Comparison of ENCODE assay signal across 7 mouse cellular contexts in the genomic region with DNA sequence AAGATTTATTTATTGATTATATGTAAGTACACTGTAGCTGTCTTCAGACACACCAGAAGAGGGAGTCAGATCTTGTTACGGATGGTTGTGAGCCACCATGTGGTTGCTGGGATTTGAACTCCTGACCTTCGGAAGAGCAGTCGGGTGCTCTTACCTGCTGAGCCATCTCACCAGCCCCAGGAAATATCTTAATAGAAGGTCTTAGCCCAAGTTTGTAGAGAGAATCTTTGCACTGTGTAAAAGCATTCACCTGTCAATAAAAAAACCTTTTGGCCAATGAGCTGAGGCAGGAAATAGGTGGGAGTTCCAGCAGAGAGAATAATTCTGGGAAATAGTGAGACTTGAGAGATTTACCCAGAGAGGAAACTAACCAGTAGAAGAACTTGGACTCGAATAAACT. TPM values are rescaled to one million over a fixed set of nuclear protein-coding genes. Genes with fewer than 3 reads are reported as not detected.
"Had no signal": no experiment of that assay in that cellular context is flagged by ENCODE, and none has a peak within 500 bp of the region (broad histone marks: within the 10 kb centered on the region; RNA-seq: fewer than 3 reads in every experiment).

No protein-coding gene starts in this region.

RNA-seq across cellular contexts. Expression of a gene that starts 11.2 kb away (rescaled TPM):
- polyA plus RNA-seq: neural tube, embryonic 12.5 days; neural tube, embryonic 13.5 days; neural tube, embryonic 14.5 days; neural tube, embryonic 15.5 days; stomach, embryonic 14.5 days had no signal

RNA-seq across cellular contexts. Expression of a gene that starts 21.6 kb away (rescaled TPM):
- polyA plus RNA-seq: stomach, embryonic 14.5 days had no signal

RNA-seq across cellular contexts. Expression of a gene that starts 28.4 kb away (rescaled TPM):
- polyA plus RNA-seq: neural tube, embryonic 12.5 days; neural tube, embryonic 13.5 days; neural tube, embryonic 14.5 days had no signal

RNA-seq across cellular contexts. Expression of a gene that starts 34.6 kb away (rescaled TPM):
- total RNA-seq: neutrophil, adult 5-6 weeks had no signal
- polyA plus RNA-seq: thymus, postnatal 0 days had no signal
